Mouse (Mus musculus): ENCODE results near the gene Zc2hc1b.

DNA sequence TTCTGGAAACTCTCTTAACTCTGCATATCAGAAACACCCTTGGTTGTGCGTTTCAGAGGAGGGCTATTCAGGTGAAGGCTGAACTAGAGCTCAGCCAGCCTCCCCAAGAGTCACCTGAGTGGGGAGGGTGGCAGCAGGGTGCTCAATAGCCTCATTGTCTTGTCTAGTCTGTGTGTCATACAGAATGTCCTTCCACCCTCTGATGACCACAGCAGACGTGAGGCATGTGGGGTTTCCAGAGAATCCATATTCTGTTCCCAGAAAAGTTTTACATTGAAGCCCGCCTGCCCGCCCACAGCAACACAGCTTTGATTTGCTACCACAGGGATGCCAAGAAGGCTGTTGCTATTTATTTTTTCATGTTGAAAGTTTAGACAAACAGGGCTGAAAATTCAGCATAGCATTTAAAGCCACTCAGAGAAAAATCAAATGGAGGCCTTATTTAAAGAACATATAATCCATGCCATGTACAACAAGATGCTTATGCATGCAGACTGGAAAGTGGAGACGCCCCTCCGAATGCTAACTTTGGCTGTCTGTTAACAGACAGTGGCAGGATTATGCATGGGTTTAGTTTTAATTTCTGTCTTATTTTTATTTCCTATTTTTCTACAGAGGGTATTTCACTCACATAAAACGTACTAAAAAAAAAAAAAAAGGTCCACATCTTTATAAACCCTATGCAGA is 47.7 kb upstream of the Zc2hc1b start:
- TF ChIP-seq POLR2A (IDR thresholded peaks at IDR 0.05; ENCODE audit: borderline replicate concordance, extremely low read depth, low read depth, low read length) = no peak
- TF ChIP-seq CTCF (IDR thresholded peaks at IDR 0.05; ENCODE audit: insufficient read depth, low read length) = no peak
